Mouse (Mus musculus): Measurements from ENCODE around the gene Cntn5. TPM values are rescaled to one million over a fixed set of nuclear protein-coding genes. Genes with fewer than 3 reads are reported as not detected.
A peak's percentile ranks its signal among the peaks of the same experiment; 100 is the strongest.

The Cntn5 gene
- polyA plus RNA-seq, 1 experiment from 2014 or later, result 0.42 TPM

- no peaks in the 10 kb centered on the region for H3K36me3 ChIP-seq (replicated peaks)
- no peaks in the 10 kb centered on the region for H3K27me3 ChIP-seq (replicated peaks; ENCODE audit: low read depth, poor library complexity, severe bottlenecking)
- no peak overlapping the region for H3K27ac ChIP-seq (replicated peaks)
- H3K9me3 ChIP-seq, result no peaks in the 10 kb centered on the region
- no peaks in the 10 kb centered on the region for H3K4me1 ChIP-seq
- H3K4me3 ChIP-seq, result no peak overlapping the region
- DNase-seq (ENCODE audit: low spot score), result no peak
Observed at GRCm38 (mm10) chr9:10376261-10376660, 528.3 kb downstream of the Cntn5 start.

GRCm38 (mm10) chr9:10368971-10369370, 535.6 kb downstream of the Cntn5 start:
- Histone ChIP-seq H3K4me3 (no peak overlapping the region), H3K9me3 (no peaks in the 10 kb centered on the region), H3K36me3 (replicated peaks) (no peaks in the 10 kb centered on the region), H3K27me3 (replicated peaks; ENCODE audit: low read depth, poor library complexity, severe bottlenecking) (no peaks in the 10 kb centered on the region), H3K4me1 (no peaks in the 10 kb centered on the region), H3K27ac (replicated peaks) (no peak overlapping the region)
- no peak for DNase-seq (ENCODE audit: low spot score)
- 81% methylated on average over 5 of the region's 5 CpGs for WGBS

- DNase-seq (ENCODE audit: low spot score), result no peak
- no peak overlapping the region for H3K27ac ChIP-seq (replicated peaks)
- H3K9me3 ChIP-seq, result no peaks in the 10 kb centered on the region
- H3K27me3 ChIP-seq (replicated peaks; ENCODE audit: low read depth, poor library complexity, severe bottlenecking), result no peaks in the 10 kb centered on the region
- WGBS, result 57% methylated on average over 1 of the region's 1 CpGs
- no peaks in the 10 kb centered on the region for H3K4me1 ChIP-seq
- H3K4me3 ChIP-seq, result no peak overlapping the region
- H3K36me3 ChIP-seq (replicated peaks), result no peaks in the 10 kb centered on the region
Observed at GRCm38 (mm10) chr9:10368410-10368809, 536.2 kb downstream of the Cntn5 start.

- DNase-seq (ENCODE audit: low spot score), result no peak
- Histone ChIP-seq H3K4me3 (no peak overlapping the region), H3K36me3 (replicated peaks) (no peaks in the 10 kb centered on the region), H3K4me1 (no peaks in the 10 kb centered on the region), H3K27me3 (replicated peaks; ENCODE audit: low read depth, poor library complexity, severe bottlenecking) (no peaks in the 10 kb centered on the region), H3K9me3 (no peaks in the 10 kb centered on the region), H3K27ac (replicated peaks) (no peak overlapping the region)
- 78% methylated on average over 6 of the region's 6 CpGs for WGBS
Observed at GRCm38 (mm10) chr9:10366246-10366955, 538.2 kb downstream of the Cntn5 start.

GRCm38 (mm10) chr9:10350909-10351655, 553.5 kb downstream of the Cntn5 start:
- Histone ChIP-seq H3K4me3 (no peak overlapping the region), H3K36me3 (replicated peaks) (no peaks in the 10 kb centered on the region), H3K9me3 (no peaks in the 10 kb centered on the region), H3K27ac (replicated peaks) (no peak overlapping the region), H3K4me1 (no peaks in the 10 kb centered on the region), H3K27me3 (replicated peaks; ENCODE audit: low read depth, poor library complexity, severe bottlenecking) (no peaks in the 10 kb centered on the region)
- no peak for DNase-seq (ENCODE audit: low spot score)
- WGBS, result 86% methylated on average over 4 of the region's 4 CpGs

- WGBS, result 85% methylated on average over 11 of the region's 11 CpGs
- no peak for DNase-seq (ENCODE audit: low spot score)
Observed at GRCm38 (mm10) chr9:10348741-10349140, 555.8 kb downstream of the Cntn5 start.

GRCm38 (mm10) chr9:10348222-10348621, 556.4 kb downstream of the Cntn5 start:
- 81% methylated on average over 4 of the region's 4 CpGs for WGBS
- H3K36me3 ChIP-seq (replicated peaks), result no peaks in the 10 kb centered on the region
- no peaks in the 10 kb centered on the region for H3K9me3 ChIP-seq
- no peaks in the 10 kb centered on the region for H3K27me3 ChIP-seq (replicated peaks; ENCODE audit: low read depth, poor library complexity, severe bottlenecking)
- no peak for DNase-seq (ENCODE audit: low spot score)
- no peaks in the 10 kb centered on the region for H3K4me1 ChIP-seq
- H3K27ac ChIP-seq (replicated peaks), result no peak overlapping the region
- no peak overlapping the region for H3K4me3 ChIP-seq

More at GRCm38 (mm10) chr9:10348741-10349140, 555.8 kb downstream of the Cntn5 start:
- Histone ChIP-seq H3K9me3 (no peaks in the 10 kb centered on the region), H3K27ac (replicated peaks) (no peak overlapping the region), H3K4me3 (no peak overlapping the region), H3K36me3 (replicated peaks) (no peaks in the 10 kb centered on the region), H3K27me3 (replicated peaks; ENCODE audit: low read depth, poor library complexity, severe bottlenecking) (no peaks in the 10 kb centered on the region), H3K4me1 (no peaks in the 10 kb centered on the region)

GRCm38 (mm10) chr9:10340751-10341150, 563.8 kb downstream of the Cntn5 start:
- Histone ChIP-seq H3K27me3 (replicated peaks; ENCODE audit: low read depth, poor library complexity, severe bottlenecking) (no peaks in the 10 kb centered on the region), H3K36me3 (replicated peaks) (no peaks in the 10 kb centered on the region), H3K4me3 (no peak overlapping the region), H3K9me3 (no peaks in the 10 kb centered on the region), H3K4me1 (no peaks in the 10 kb centered on the region), H3K27ac (replicated peaks) (no peak overlapping the region)
- no peak for DNase-seq (ENCODE audit: low spot score)

- no peaks in the 10 kb centered on the region for H3K36me3 ChIP-seq (replicated peaks)
- 68% methylated on average over 1 of the region's 1 CpGs for WGBS
- H3K27ac ChIP-seq (replicated peaks), result no peak overlapping the region
- no peak overlapping the region for H3K4me3 ChIP-seq
- H3K27me3 ChIP-seq (replicated peaks; ENCODE audit: low read depth, poor library complexity, severe bottlenecking), result no peaks in the 10 kb centered on the region
- no peaks in the 10 kb centered on the region for H3K9me3 ChIP-seq
- H3K4me1 ChIP-seq, result no peaks in the 10 kb centered on the region
- no peak for DNase-seq (ENCODE audit: low spot score)
Observed at GRCm38 (mm10) chr9:10339716-10340115, 564.9 kb downstream of the Cntn5 start.

- Histone ChIP-seq H3K36me3 (replicated peaks) (no peaks in the 10 kb centered on the region), H3K9me3 (no peaks in the 10 kb centered on the region)
- WGBS, result 44% methylated on average over 7 of the region's 7 CpGs
Observed at GRCm38 (mm10) chr9:10324697-10325368, 579.7 kb downstream of the Cntn5 start.

GRCm38 (mm10) chr9:10269342-10269741, 635.2 kb downstream of the Cntn5 start:
- Histone ChIP-seq H3K4me3 (no peak overlapping the region), H3K36me3 (replicated peaks) (no peaks in the 10 kb centered on the region), H3K4me1 (no peaks in the 10 kb centered on the region), H3K27ac (replicated peaks) (no peak overlapping the region), H3K27me3 (replicated peaks; ENCODE audit: low read depth, poor library complexity, severe bottlenecking) (no peaks in the 10 kb centered on the region), H3K9me3 (no peaks in the 10 kb centered on the region)
- WGBS, result 17% methylated on average over 2 of the region's 2 CpGs
- DNase-seq (ENCODE audit: low spot score), result no peak

More at GRCm38 (mm10) chr9:10324697-10325368, 579.7 kb downstream of the Cntn5 start:
- DNase-seq (ENCODE audit: low spot score), result peak; percentile 52
- H3K27me3 ChIP-seq (replicated peaks; ENCODE audit: low read depth, poor library complexity, severe bottlenecking), result no peaks in the 10 kb centered on the region
- H3K4me3 ChIP-seq, result no peak overlapping the region
- H3K27ac ChIP-seq (replicated peaks), result no peak overlapping the region
- no peaks in the 10 kb centered on the region for H3K4me1 ChIP-seq

- Histone ChIP-seq H3K27ac (replicated peaks) (no peak overlapping the region), H3K27me3 (replicated peaks; ENCODE audit: low read depth, poor library complexity, severe bottlenecking) (no peaks in the 10 kb centered on the region), H3K4me3 (no peak overlapping the region), H3K36me3 (replicated peaks) (no peaks in the 10 kb centered on the region), H3K4me1 (no peaks in the 10 kb centered on the region), H3K9me3 (no peaks in the 10 kb centered on the region)
- WGBS, result 64% methylated on average over 6 of the region's 6 CpGs
- DNase-seq (ENCODE audit: low spot score), result no peak
Observed at GRCm38 (mm10) chr9:10268836-10269235, 635.7 kb downstream of the Cntn5 start.

GRCm38 (mm10) chr9:10265616-10266015, 639.0 kb downstream of the Cntn5 start:
- no peak overlapping the region for H3K4me3 ChIP-seq
- no peak overlapping the region for H3K27ac ChIP-seq (replicated peaks)
- no peaks in the 10 kb centered on the region for H3K36me3 ChIP-seq (replicated peaks)
- DNase-seq (ENCODE audit: low spot score), result no peak
- WGBS, result 47% methylated on average over 3 of the region's 3 CpGs
- no peaks in the 10 kb centered on the region for H3K4me1 ChIP-seq
- no peaks in the 10 kb centered on the region for H3K9me3 ChIP-seq
- no peaks in the 10 kb centered on the region for H3K27me3 ChIP-seq (replicated peaks; ENCODE audit: low read depth, poor library complexity, severe bottlenecking)

Data from embryonic facial prominence, embryonic 10.5 days (tissue).